Mouse (Mus musculus) fat pad, adult 2 months (tissue): ENCODE results near the gene Prdm1.

ENCODE experiments used
- DNase-seq: peaks from one replicate; pipeline ENCODE4 v3.0.0-alpha.2; 2011; ENCODE audit warnings: low read depth, low spot score; ENCODE audit errors: extremely low read depth

The Prdm1 gene

GRCm38 (mm10) chr10:44457791-44458533 lies 70.3 kb downstream of the Prdm1 start:
- DNase-seq, result no peak

GRCm38 (mm10) chr10:44456757-44457595 lies 71.3 kb downstream of the Prdm1 start:
- no peak for DNase-seq

GRCm38 (mm10) chr10:44454753-44455152 lies 73.5 kb downstream of the Prdm1 start:
- DNase-seq, result no peak

- no peak for DNase-seq
These were observed 74.2 kb downstream of the Prdm1 start for GRCm38 (mm10) chr10:44454111-44454510.

- no peak for DNase-seq
These were observed 77.5 kb downstream of the Prdm1 start for GRCm38 (mm10) chr10:44450835-44451234.

GRCm38 (mm10) chr10:44450108-44450507 lies 78.2 kb downstream of the Prdm1 start:
- DNase-seq, result no peak

GRCm38 (mm10) chr10:44449666-44450065 lies 78.6 kb downstream of the Prdm1 start:
- DNase-seq, result no peak

GRCm38 (mm10) chr10:44448165-44448564 lies 80.1 kb downstream of the Prdm1 start:
- DNase-seq, result no peak

GRCm38 (mm10) chr10:44447406-44448139 lies 80.7 kb downstream of the Prdm1 start:
- peak; percentile 84 for DNase-seq

GRCm38 (mm10) chr10:44447001-44447400 lies 81.3 kb downstream of the Prdm1 start:
- DNase-seq, result no peak

- no peak for DNase-seq
These were observed 83.9 kb downstream of the Prdm1 start for GRCm38 (mm10) chr10:44444415-44444814.

- no peak for DNase-seq
These were observed 84.6 kb downstream of the Prdm1 start for GRCm38 (mm10) chr10:44443696-44444095.

- no peak for DNase-seq
These were observed 88.6 kb downstream of the Prdm1 start for GRCm38 (mm10) chr10:44439732-44440131.

GRCm38 (mm10) chr10:44437614-44438013 lies 90.7 kb downstream of the Prdm1 start:
- DNase-seq, result no peak

- DNase-seq, result no peak
These were observed 92.3 kb downstream of the Prdm1 start for GRCm38 (mm10) chr10:44435956-44436355.

GRCm38 (mm10) chr10:44434702-44435181 lies 93.6 kb downstream of the Prdm1 start:
- DNase-seq, result no peak

GRCm38 (mm10) chr10:44432235-44432634 lies 96.1 kb downstream of the Prdm1 start:
- no peak for DNase-seq

GRCm38 (mm10) chr10:44431689-44432088 lies 96.6 kb downstream of the Prdm1 start:
- DNase-seq, result no peak

GRCm38 (mm10) chr10:44429177-44429888 lies 99.0 kb downstream of the Prdm1 start:
- DNase-seq, result no peak

GRCm38 (mm10) chr10:44427891-44428361 lies 100.4 kb downstream of the Prdm1 start:
- no peak for DNase-seq

GRCm38 (mm10) chr10:44427426-44427825 lies 100.9 kb downstream of the Prdm1 start:
- no peak for DNase-seq
